Mouse (Mus musculus): ENCODE measurements at regions not wholly inside any gene's neighbourhood (a gene's known extent, or its start where the extent isn't known, plus 50 kb on each side); places are given as distances from the start of the nearest gene placed in this dataset.

DNA sequence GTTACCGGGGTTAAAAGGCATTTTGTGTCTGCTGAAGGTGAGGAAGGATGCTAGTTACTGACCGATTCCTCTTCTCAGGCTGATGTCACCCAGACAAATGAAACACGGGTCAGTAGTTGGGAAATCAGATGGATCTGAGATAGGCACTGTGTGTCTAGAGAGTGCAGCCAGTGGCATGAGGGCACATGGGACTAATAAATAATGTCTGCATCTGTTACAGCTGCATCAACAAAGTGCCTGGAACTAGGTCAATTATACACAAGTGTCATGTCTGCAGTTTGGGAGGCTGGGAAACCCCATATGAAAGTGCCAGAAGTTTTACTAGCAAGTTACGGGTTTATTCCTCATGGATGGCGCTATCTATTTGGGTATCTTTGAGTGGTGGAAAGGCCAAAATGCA is 68.8 kb downstream of the Cxcl12 start:
- DNase-seq: no peak
- intact Hi-C loops (cut with DNase I): no loop called here

DNA sequence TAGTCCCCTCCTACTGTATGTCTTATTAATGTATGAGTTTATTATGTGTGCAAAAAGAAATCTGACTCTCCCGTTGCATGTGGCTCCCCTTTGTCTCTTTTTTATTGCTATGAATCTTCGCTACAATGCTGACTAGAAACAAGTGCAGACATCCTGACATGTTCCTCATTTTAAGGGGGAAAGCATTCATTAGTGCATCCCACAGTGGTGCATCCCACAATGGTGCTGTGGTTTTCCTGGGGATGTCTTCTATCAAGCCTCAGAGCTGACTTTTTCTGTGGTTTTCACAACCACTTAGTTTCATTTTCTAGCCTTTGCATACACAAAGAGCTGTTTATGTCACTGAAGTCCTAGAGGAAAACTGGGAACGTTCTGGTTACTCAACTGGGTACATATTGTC is 72.9 kb downstream of the Cxcl12 start:
- intact Hi-C loops (cut with DNase I): no loop called here
- no peak for DNase-seq

DNA sequence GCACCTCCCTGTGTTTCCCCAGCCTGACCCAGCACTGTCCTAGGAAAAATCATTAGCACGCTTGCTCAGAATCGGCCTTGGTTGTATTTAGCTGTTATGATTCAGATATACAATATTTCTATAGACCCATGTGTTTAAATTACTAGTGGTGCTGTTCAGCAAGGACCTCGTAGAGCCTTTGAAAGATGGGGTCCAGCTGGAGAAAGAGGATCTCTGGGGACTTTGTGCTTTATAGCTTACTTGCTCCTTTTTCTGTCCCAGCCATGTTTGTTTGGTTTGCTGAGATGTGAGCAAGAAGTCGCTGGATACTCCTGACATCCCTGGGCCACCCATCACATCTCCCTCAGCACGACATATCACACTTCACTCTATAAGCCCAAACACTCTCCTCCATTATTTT is 77.1 kb downstream of the Cxcl12 start:
- intact Hi-C loops (cut with DNase I): no loop called here

DNA sequence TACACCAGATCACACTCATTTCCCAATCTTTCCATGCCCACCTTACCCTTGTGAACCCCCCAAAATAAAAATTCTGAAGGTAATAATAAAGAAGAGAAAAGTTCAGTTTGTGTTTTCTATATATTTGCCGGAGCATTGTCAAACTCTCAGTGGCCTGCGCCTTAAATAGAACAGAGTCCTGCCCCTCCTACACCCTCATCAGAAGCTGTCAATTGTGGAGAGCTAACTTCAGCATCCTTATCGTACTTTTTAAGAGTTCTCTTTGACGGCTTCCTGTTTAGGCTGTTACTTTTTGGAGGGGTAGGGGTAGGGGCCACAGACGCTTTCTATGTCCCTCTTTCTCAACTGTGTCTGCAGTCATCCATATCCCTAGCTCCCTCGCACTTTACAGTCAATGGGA is 77.5 kb downstream of the Cxcl12 start:
- no peak for DNase-seq
- intact Hi-C loops (cut with DNase I): no loop called here

More for the DNA sequence above, 77.1 kb downstream of the Cxcl12 start:
- no peak for DNase-seq

DNA sequence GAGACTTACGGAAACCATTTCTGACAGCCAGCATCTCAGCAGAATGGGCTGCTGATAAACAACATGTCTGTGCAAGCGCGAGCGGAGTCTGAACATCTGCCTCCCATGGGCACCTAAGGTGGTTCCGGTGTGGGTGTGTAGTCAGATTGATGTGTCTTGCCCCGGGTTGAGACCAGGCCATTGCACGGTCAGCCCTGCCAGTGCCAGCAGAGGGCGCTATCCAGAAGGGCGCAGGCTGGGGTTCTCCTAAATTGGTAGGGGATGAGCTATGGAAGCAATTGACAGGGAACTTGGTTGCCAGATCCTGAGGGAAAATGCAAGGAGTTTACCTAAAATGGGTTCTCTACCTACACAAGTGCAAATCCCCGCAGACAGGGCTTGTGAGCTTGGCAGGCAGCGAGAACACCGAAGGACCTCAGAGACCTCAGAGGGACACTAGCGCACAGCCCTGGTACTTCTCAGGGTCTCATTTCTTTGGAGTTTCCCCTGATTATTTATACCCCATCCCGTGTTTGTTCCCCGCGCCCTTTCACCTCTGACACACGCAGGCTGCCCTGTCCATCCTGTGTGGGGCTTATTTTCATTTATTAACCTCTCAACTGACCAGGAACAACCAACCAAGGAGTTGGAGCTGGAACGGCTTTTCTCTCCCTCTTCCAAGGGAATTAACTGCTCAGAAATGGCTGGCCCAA is 81.0 kb downstream of the Cxcl12 start:
- DNase-seq: peak in 1 of 2 experiments; percentile 43

DNA sequence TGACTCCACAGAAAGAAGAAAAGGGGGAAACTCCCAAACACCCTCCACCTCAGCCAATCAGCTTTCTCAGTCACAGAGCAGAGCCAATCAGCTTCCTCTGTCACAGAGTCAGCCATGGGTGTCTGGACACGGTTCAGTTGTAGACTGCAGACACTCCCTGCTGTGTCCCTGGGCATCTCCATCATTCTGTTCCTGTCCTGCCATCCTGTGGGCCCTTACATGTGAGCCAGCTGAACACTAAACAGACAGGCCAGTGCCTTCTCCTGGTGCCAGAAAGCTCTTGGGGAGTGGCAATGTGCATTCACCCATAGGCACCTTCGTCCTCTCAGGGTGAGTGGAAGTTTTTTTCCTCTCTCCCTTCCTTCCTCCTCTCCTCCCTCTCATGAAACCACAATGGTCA is 81.7 kb downstream of the Cxcl12 start:
- DNase-seq: no peak
- intact Hi-C loops (cut with DNase I): loop anchor here (5.0 kb wide), 1 partner anchor 77 kb away; no protein-coding TSS in a partner anchor

More for the DNA sequence above, 81.0 kb downstream of the Cxcl12 start:
- intact Hi-C loops (cut with DNase I): no loop called here

DNA sequence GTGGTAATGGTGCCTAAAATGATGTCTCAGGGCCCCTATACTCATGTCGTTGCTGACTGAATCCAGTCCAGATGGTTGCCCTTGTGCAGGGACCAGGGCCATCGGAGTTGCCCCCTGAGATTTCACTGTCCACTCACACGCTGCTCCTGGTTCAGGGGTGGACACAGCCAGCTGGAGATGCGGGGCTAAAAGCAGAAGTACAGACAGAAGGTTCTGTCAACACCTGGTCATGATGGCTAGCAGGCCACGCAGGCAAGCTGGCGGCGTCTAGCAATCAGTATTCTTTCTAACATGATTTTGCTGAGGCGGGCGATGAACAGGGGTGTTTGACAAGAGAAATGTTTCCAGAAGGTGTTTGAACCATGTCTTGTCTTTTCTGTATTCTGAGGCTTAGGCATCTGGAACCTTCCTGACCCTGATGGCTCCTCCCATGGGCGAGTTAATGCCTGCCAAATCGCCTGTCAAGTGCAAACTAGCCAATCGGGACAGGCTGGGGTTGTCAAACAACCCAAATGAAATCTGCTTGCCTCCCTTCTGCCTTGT is 83.1 kb downstream of the Cxcl12 start:
- peak; percentile 44 to 46 for DNase-seq
- intact Hi-C loops (cut with DNase I): loop anchor here (5.0 kb wide), 1 partner anchor 76 kb away; no protein-coding TSS in a partner anchor

DNA sequence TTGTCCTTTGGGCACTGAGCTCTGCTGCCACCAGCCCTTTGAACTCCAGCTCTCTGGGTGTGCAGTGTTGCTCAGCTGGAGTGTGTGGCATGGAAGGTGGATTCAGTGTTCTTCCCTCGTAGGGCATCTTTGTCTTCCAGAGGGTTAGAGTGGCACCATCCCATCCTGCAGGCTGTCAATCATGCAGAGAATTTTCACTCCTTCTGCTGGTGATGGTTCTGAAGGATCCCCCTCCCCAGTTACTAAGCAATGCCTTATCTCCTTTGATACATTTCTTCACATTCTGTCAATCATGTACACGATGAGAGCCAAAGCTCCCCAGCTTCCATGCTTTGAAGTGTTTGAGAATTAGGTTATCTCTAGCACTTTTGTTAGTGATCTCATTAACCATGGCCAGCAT is 84.0 kb downstream of the Cxcl12 start:
- DNase-seq: no peak
- intact Hi-C loops (cut with DNase I): loop anchor here (5.0 kb wide), 1 partner anchor 75 kb away; no protein-coding TSS in a partner anchor

DNA sequence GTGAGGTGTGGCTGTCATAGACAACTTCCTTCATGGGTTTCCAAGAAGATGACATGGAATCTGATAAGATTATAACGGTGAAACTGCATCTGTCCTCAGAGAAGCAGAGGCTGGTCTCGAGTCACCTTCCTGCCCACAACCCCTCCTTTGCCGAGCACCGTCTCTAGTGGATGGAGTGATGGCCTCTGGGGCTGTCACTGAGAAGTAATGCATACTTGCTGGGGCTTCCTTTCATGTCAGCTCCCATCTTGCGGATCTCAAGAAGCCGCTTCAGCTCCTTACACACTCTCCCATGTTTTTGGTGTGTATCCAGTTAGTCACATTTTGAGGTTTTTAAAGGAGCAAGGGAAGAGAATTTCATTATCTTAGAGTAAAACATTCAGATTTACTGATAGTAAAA is 84.7 kb downstream of the Cxcl12 start:
- intact Hi-C loops (cut with DNase I): loop anchor here (5.0 kb wide), 1 partner anchor 74 kb away; no protein-coding TSS in a partner anchor
- DNase-seq: no peak

DNA sequence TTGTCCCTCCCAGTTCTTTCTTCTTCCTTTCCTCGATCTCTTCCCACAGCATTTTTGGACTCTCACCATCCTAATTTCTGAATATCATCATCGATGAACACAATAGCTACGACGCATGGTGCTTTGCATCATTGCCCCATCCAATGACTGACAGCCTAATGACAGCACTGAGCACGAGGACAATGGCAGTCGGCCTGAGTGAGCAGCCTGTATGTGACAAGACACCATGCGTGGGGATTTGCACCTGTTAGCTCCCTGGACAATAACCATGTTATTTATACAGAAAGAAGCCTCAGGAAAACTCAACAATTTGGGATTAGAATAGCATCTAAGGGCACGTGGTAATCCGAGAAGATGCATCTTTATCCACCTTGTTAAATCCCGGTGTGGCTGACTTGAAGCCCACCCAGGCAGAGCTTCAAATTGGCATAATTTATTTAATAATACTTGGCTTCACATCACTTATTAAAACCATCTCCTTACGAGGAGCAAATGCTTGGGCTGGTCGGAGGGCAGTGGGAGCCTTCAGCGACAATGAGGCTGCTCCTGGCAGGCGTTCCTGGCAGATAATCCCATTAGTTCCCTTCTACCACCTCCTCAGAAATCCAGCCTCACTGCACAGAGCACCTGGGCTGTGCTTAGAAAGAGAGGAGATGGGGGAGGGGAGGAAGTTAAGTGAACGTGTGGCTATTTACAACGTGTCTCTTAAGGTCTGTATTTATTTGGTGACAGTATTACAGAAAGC is 85.4 kb downstream of the Cxcl12 start:
- no peak for DNase-seq
- intact Hi-C loops (cut with DNase I): loop anchor here (5.0 kb wide), 1 partner anchor 74 kb away; no protein-coding TSS in a partner anchor

DNA sequence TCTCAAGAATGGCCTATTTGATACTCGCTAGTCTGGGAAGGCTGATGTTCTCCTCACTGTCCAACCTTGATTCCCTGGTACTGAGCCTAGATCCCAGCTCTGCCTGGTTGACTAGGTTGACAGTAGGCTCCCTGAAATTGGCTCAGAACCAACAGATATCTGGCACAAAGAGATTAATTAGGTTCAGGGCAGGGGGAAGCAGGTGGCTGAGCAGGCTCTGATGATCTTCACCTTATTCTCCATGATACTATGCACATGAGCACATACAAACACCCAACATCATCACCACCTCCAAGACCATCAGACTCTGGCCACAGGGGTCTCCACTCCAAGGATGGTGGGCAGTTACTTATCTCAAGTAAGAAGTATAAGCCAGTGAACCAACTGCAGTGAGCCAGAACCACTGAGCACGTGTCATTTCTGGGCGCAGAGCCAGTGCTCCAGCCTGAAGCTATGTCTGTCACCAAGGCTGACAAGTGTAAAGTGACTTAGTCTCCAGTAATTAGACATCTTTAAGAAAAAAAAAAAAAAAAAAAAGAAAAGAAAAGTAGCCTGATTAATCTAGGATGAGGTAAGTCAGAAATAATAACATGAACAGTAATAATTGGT is 86.4 kb downstream of the Cxcl12 start:
- intact Hi-C loops (cut with DNase I): loop anchor here (5.0 kb wide), 1 partner anchor 73 kb away; no protein-coding TSS in a partner anchor
- peak; percentile 84 to 87 for DNase-seq

DNA sequence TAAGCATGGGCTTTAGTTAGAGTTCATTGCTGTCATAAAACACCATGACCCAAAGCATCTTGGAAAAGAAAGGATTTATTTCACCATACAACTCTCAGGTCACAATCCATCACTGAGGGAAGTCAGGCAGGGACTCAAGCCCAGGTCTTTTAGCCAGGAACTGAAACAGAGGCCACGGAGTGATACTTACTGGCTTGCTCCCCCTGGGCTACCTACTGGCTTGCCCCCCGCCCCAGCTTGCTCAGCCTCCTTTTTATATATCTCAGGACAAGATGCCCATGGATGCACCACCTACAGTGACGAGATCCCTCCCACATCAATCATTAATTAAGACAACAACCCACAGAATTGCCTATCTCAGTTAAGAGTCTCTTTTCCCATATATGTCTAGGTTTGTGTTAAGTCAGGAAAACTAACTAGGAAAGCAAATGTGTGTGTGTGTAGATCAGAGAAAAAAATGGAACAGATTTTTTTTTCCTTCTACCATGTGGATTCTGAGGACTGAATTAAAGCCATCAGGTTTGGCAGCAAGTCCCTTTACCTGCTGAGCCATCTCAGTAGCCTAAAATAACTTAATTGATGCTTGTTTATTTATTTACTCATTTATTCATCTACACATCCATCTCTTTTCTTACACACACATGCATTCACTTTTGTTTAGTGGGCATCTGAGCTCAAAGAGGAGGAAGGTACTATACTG is 87.2 kb downstream of the Cxcl12 start:
- intact Hi-C loops (cut with DNase I): no loop called here
- no peak for DNase-seq

DNA sequence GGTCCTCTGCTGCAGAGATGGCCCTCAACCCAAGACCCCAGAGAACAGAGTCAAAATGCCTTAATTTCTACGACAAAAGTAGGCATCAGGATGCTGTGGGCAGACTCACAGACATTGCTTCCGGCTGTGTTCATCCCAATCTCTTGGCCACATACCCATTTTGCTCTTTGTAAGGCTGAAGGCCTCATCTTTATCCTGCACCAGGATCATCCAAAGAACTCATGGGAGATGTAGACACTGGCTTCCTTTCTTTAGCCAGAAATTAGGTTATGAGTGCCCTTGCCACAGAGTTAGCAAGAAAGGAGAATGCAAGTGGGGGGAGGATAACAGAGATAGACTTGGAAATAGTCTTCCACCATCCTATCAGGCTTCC is 87.8 kb downstream of the Cxcl12 start:
- no peak for DNase-seq
- intact Hi-C loops (cut with DNase I): no loop called here

DNA sequence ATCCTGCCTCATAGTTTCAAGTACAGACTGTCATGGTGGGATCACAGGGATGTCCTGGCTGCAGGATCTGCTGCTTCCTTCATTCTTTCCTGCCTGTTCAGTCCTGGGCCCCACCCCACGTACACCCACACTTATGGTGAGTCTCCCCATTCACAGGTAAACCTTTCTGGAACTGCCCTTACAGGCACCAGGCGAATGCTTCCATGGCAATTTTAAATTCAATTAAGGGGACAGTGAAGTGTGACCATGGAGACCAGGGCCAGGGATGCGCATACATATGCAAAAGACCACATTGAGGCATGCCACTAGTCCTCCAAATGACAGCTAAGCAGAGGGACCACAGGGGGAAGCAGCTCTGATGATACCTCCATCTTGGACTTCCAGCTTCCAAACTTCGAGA is 89.3 kb downstream of the Cxcl12 start:
- no peak for DNase-seq
- intact Hi-C loops (cut with DNase I): no loop called here

DNA sequence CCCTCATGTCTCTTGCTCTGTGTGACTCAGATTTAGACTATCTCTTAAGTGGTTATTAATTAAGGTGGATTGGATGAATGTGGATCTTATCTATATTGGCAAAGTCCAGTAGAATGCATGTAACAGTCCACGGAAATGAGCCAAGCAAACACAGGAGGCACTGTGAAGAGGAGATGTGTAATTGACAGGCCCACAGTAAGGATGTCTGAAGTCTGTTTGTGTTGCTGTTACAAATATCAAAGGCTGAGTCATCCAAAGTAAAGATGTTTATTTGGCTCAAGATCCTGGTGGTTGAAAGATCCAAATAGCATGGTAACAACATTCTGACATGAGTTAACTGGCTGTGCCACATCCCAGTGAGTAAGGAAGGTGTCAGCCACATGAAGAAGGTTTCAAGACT is 99.6 kb downstream of the Cxcl12 start:
- DNase-seq: no peak
- intact Hi-C loops (cut with DNase I): no loop called here

DNA sequence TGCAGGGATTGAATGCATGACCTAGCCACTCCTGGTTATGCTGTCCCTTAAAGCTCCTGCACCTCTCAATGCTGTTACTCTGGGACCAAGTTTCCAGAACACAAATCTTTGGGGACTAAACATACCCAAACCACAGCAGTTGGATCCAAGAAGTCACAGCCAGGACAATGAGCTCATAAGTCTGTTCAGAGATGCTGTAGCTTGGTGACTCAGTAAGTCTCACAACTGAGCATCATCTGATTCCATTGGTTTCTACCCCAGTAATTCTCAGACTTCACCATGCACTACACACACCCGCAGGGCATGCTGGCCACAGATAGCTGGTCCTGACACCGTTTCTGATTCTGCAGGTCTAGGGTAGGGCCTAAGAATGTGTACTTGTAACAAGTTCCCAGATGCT is 100.0 kb downstream of the Cxcl12 start:
- intact Hi-C loops (cut with DNase I): no loop called here
- DNase-seq: no peak

DNA sequence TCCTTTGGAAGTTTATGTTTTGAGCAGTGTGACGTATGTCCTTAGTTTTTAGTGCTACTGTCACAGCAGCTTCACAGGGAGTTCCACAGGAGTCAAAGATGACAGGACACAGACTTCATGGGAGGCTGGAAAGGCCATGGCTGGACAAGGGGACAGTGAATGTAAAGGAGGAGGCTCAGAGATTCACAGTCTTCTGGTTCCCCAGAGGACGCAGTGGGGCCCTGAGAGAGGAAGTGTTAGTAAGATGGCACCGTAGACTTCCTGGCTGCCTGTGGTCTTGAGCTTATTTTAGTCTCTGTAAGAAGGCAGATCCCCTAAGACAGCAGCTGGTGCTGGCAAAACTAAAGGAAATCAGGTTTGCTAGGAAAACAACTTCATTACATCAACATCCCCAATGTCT is 101.9 kb downstream of the Cxcl12 start:
- intact Hi-C loops (cut with DNase I): no loop called here
- DNase-seq: no peak

DNA sequence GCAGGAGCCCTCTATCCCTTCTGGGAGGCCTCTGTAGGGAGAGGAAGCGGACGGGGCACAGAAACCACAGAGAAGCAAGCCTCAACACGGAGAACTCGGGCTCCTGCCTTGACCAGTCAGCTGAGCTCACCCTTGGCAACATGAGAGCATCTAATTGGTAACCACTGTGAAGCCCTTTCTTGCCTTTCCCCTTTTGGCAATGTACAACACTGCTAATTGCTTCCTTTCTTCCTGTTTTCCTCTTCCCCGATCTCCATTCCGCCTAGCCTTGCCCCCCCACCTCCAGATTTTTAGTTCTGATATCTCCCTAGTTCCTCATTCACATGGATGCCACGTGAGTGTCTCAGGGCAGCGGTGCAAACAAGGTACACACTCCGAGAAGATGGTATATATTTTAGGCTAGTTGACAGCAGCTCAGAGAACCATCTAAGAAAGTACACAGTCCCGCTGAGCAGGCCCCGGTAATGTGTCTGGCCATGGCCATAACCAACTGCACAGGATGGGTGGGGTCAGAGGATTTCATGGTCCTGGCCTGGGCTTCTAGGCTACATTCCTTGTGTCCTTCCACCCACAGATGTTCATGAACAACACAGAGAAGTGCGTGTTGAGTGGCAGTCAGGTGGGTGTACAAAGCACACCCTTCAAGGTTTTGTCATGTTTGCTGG is 103.4 kb downstream of the Cxcl12 start:
- DNase-seq: no peak
- intact Hi-C loops (cut with DNase I): no loop called here

DNA sequence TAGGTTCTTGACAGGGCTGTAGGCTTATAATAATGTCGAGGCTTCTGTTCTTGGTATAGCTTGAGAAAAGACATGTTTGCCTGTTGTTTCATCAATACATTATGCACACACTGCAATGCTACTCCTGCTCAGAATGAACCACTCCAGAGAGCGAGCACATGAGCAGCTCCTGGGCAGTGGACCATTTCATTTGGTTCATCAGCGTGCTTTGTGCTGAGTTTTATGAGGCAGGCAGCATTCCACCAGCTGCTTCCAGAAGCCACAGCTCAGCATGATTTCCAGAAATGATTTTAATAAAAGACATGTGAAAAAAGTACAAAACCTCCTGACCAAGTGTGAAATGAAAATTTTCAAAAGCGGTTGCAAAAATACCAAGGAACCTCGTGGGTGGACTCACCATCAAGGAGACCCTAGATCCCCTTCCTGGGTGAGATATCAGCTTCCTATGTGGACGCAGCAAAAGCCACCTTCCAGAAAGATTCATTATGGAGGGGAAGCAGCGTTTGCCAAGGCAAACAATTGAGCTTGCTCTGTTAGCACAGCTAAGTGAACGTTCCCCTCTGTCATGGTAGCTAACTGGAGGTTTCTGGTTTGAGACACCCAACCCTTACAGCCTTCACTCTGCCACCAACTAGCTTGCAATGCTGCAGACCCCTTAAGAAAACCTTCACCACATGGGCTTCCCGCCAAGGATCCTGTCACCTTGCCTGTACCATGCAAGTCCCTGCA is 104.1 kb downstream of the Cxcl12 start:
- intact Hi-C loops (cut with DNase I): no loop called here
- no peak for DNase-seq

DNA sequence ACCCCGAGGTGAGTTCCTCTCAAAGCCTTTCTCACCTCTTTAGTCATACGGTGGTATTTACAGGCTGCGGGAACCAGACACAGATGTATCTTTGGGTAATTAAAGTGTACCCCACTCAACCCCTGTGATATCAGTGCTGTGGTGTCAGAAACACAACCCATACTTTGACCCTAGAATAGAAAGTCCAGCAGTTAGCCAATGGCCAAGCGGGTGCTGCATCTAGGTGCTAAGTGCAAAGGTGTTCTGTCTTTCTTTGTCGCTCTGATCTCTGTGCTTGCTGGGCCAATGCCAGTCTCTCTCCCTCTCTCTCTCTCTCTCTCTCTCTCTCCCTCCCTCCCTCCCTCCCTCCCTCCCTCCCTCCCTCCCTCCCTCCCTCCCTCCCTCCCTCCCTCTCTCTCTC is 107.6 kb downstream of the Cxcl12 start:
- intact Hi-C loops (cut with DNase I): no loop called here
- no peak for DNase-seq

Data from heart, postnatal 10 days (tissue).